Mouse (Mus musculus) MEL (cell line): ENCODE measurements around the gene Cwc25. TPM values are rescaled to one million over a fixed set of nuclear protein-coding genes. Genes with fewer than 3 reads are reported as not detected.

Experiments
- DNase-seq: peaks from one replicate; pipeline ENCODE4 v3.0.0; 2011; ENCODE audit warnings: low read depth, low spot score
- H3K27ac ChIP-seq: 2 replicates; pipeline ENCODE4 v1.5.1; 2012; ENCODE audit warnings: low read depth, mild to moderate bottlenecking, control low read depth, low read length, moderate library complexity; ENCODE audit not compliant: control insufficient read depth
- H3K27me3 ChIP-seq, 2 experiments: fragments of 150-350 bp in 1 of 2; sonication (generic) in 1 of 2; 2 replicates each; pipeline ENCODE4 v1.6.1; 2012; ENCODE audit warnings: low read length in 2 of 2, mild to moderate bottlenecking in 2 of 2, improper control_type of control experiment in 1 of 2, moderate library complexity in 1 of 2; ENCODE audit not compliant: insufficient read depth in 2 of 2, control insufficient read depth in 1 of 2
- H3K36me3 ChIP-seq, 2 experiments: 2 replicates each; pipeline ENCODE4 v1.6.1; 2012 to 2014; ENCODE audit warnings: low read length in 2 of 2, improper control_type of control experiment in 1 of 2, inconsistent platforms in 1 of 2, mild to moderate bottlenecking in 1 of 2; ENCODE audit not compliant: insufficient read depth in 2 of 2, control insufficient read depth in 1 of 2
- H3K4me1 ChIP-seq, 2 experiments: fragments of 150-350 bp in 1 of 2; sonication (generic) in 1 of 2; 2 replicates each; pipeline ENCODE4 v1.6.1; 2012; ENCODE audit warnings: low read length in 2 of 2, improper control_type of control experiment in 1 of 2, mild to moderate bottlenecking in 1 of 2; ENCODE audit not compliant: insufficient read depth in 2 of 2, control insufficient read depth in 1 of 2
- H3K4me3 ChIP-seq, 2 experiments: fragments of 150-350 bp in 1 of 2; sonication (generic) in 1 of 2; 2 replicates each; pipeline ENCODE4 v1.5.1; 2012; ENCODE audit warnings: low read depth in 2 of 2, low read length in 2 of 2, mild to moderate bottlenecking in 2 of 2, moderate library complexity in 2 of 2, control low read depth in 1 of 2, improper control_type of control experiment in 1 of 2; ENCODE audit not compliant: control insufficient read depth in 1 of 2, insufficient read depth in 1 of 2
- H3K79me2 ChIP-seq: 2 replicates; pipeline ENCODE4 v1.6.1; 2012; ENCODE audit warnings: mild to moderate bottlenecking, low read length, moderate library complexity; ENCODE audit not compliant: control insufficient read depth, poor library complexity, insufficient read depth
- H3K9ac ChIP-seq: 2 replicates; pipeline ENCODE4 v1.6.1; 2012; ENCODE audit warnings: low read depth, mild to moderate bottlenecking, control low read depth, low read length, moderate library complexity; ENCODE audit not compliant: control insufficient read depth, poor library complexity, severe bottlenecking
- H3K9me3 ChIP-seq: fragments of 150-350 bp; sonication (generic); replicated peaks from 2 replicates; pipeline ENCODE4 v1.6.1; 2012; ENCODE audit warnings: mild to moderate bottlenecking, low read length, improper control_type of control experiment, moderate library complexity; ENCODE audit not compliant: insufficient read depth
- CHD1 ChIP-seq: IDR thresholded peaks from 2 replicates; pipeline ENCODE4 v1.6.1; 2012; ENCODE audit warnings: low read depth, mild to moderate bottlenecking, inconsistent platforms, low read length, improper control_type of control experiment
- CHD2 ChIP-seq: IDR thresholded peaks from 2 replicates; pipeline ENCODE4 v1.6.1; 2011; ENCODE audit warnings: low read length, improper control_type of control experiment
- CTCF ChIP-seq, 3 experiments: IDR thresholded peaks in 2 of 3; conservative IDR thresholded peaks in 1 of 3; 2 replicates each; pipeline ENCODE4 v1.5.1; 2011 to 2012; ENCODE audit warnings: low read length in 3 of 3, low read depth in 2 of 3, mild to moderate bottlenecking in 2 of 3, improper control_type of control experiment in 1 of 3, inconsistent platforms in 1 of 3, mixed read lengths in 1 of 3, moderate library complexity in 1 of 3; ENCODE audit not compliant: control insufficient read depth in 1 of 3, insufficient read depth in 1 of 3, poor library complexity in 1 of 3, severe bottlenecking in 1 of 3
- ELF1 ChIP-seq: IDR thresholded peaks from 2 replicates; pipeline ENCODE4 v1.6.1; 2014; ENCODE audit warnings: low read depth, mild to moderate bottlenecking, inconsistent platforms, low read length, improper control_type of control experiment, moderate library complexity
- ETS1 ChIP-seq: IDR thresholded peaks from 2 replicates; pipeline ENCODE4 v1.6.1; 2012; ENCODE audit warnings: low read depth, mild to moderate bottlenecking, inconsistent platforms, low read length, improper control_type of control experiment, moderate library complexity
- GABPA ChIP-seq: IDR thresholded peaks from 2 replicates; pipeline ENCODE4 v1.6.1; 2012; ENCODE audit warnings: low read depth, mild to moderate bottlenecking, inconsistent platforms, low read length, improper control_type of control experiment, moderate library complexity
- GATA1 ChIP-seq: IDR thresholded peaks from 2 replicates; pipeline ENCODE4 v1.6.1; 2011; ENCODE audit warnings: low read depth, low read length, improper control_type of control experiment
- HCFC1 ChIP-seq: IDR thresholded peaks from 2 replicates; pipeline ENCODE4 v1.6.1; 2012; ENCODE audit warnings: low read depth, mild to moderate bottlenecking, inconsistent platforms, low read length, improper control_type of control experiment, moderate library complexity
- KAT2A ChIP-seq: conservative IDR thresholded peaks from 2 replicates; pipeline ENCODE4 v1.6.1; 2012; ENCODE audit warnings: low read depth, low read length, improper control_type of control experiment, inconsistent platforms
- MAFK ChIP-seq: IDR thresholded peaks from 2 replicates; pipeline ENCODE4 v1.6.1; 2011; ENCODE audit warnings: low read depth, mild to moderate bottlenecking, low read length, improper control_type of control experiment, borderline replicate concordance
- MAX ChIP-seq: IDR thresholded peaks from 2 replicates; pipeline ENCODE4 v1.6.1; 2011; ENCODE audit warnings: low read length, improper control_type of control experiment
- MAZ ChIP-seq: IDR thresholded peaks from 2 replicates; pipeline ENCODE4 v1.6.1; 2012; ENCODE audit warnings: low read depth, mild to moderate bottlenecking, inconsistent platforms, low read length, improper control_type of control experiment
- MEF2A ChIP-seq: IDR thresholded peaks from 2 replicates; pipeline ENCODE4 v1.6.1; 2014; ENCODE audit warnings: low read depth, mild to moderate bottlenecking, inconsistent platforms, low read length, improper control_type of control experiment; ENCODE audit not compliant: poor library complexity, insufficient replicate concordance, severe bottlenecking; ENCODE audit errors: extremely low read depth
- MYC ChIP-seq: IDR thresholded peaks from 2 replicates; pipeline ENCODE4 v1.6.1; 2011; ENCODE audit warnings: low read depth, mild to moderate bottlenecking, low read length, improper control_type of control experiment, moderate library complexity
- NELFE ChIP-seq: IDR thresholded peaks from 2 replicates; pipeline ENCODE4 v1.6.1; 2011; ENCODE audit warnings: low read depth, low read length, improper control_type of control experiment
- NRF1 ChIP-seq: IDR thresholded peaks from 2 replicates; pipeline ENCODE4 v1.6.1; 2014; ENCODE audit warnings: low read depth, mild to moderate bottlenecking, inconsistent platforms, low read length, improper control_type of control experiment, moderate library complexity; ENCODE audit not compliant: poor library complexity, insufficient read depth, severe bottlenecking
- POLR2A ChIP-seq, 2 experiments: IDR thresholded peaks; 2 replicates each; pipeline ENCODE4 v1.6.1; 2011 to 2012; ENCODE audit warnings: low read length in 2 of 2, mild to moderate bottlenecking in 2 of 2, control low read depth in 1 of 2, improper control_type of control experiment in 1 of 2, low read depth in 1 of 2, moderate library complexity in 1 of 2; ENCODE audit not compliant: control insufficient read depth in 1 of 2, insufficient read depth in 1 of 2, poor library complexity in 1 of 2
- POLR2AphosphoS2 ChIP-seq: IDR thresholded peaks from 2 replicates; pipeline ENCODE4 v1.6.1; 2011; ENCODE audit warnings: low read length, improper control_type of control experiment
- POLR2AphosphoS5 ChIP-seq: IDR thresholded peaks from 2 replicates; pipeline ENCODE4 v1.6.1; 2012; ENCODE audit warnings: low read depth, borderline replicate concordance, mild to moderate bottlenecking, inconsistent platforms, low read length, moderate library complexity, mixed read lengths
- RAD21 ChIP-seq: IDR thresholded peaks from 2 replicates; pipeline ENCODE4 v1.6.1; 2011; ENCODE audit warnings: mild to moderate bottlenecking, low read depth, low read length, improper control_type of control experiment
- RCOR1 ChIP-seq: IDR thresholded peaks from 2 replicates; pipeline ENCODE4 v1.6.1; 2012; ENCODE audit warnings: low read depth, mild to moderate bottlenecking, inconsistent platforms, low read length, improper control_type of control experiment
- SIN3A ChIP-seq: IDR thresholded peaks from 2 replicates; pipeline ENCODE4 v1.6.1; 2012; ENCODE audit warnings: low read length, improper control_type of control experiment, inconsistent platforms
- SMC3 ChIP-seq: IDR thresholded peaks from 2 replicates; pipeline ENCODE4 v1.6.1; 2011; ENCODE audit warnings: low read depth, low read length, improper control_type of control experiment
- TBP ChIP-seq: IDR thresholded peaks from 2 replicates; pipeline ENCODE4 v1.8.0; 2011; ENCODE audit warnings: low read depth, low read length, improper control_type of control experiment
- UBTF ChIP-seq: IDR thresholded peaks from 2 replicates; pipeline ENCODE4 v1.6.1; 2012; ENCODE audit warnings: low read depth, mild to moderate bottlenecking, inconsistent platforms, low read length, improper control_type of control experiment, moderate library complexity, borderline replicate concordance; ENCODE audit not compliant: insufficient read depth
- USF1 ChIP-seq: IDR thresholded peaks from 2 replicates; pipeline ENCODE4 v1.6.1; 2014; ENCODE audit warnings: low read depth, mild to moderate bottlenecking, inconsistent platforms, low read length, improper control_type of control experiment, moderate library complexity
- USF2 ChIP-seq, 2 experiments: IDR thresholded peaks; 2 replicates each; pipeline ENCODE4 v1.6.1; 2011 to 2012; ENCODE audit warnings: improper control_type of control experiment in 2 of 2, low read length in 2 of 2, borderline replicate concordance in 1 of 2, inconsistent platforms in 1 of 2, low read depth in 1 of 2, mild to moderate bottlenecking in 1 of 2; ENCODE audit not compliant: insufficient read depth in 1 of 2
- ZC3H11A ChIP-seq: IDR thresholded peaks from 2 replicates; pipeline ENCODE4 v1.6.1; 2012; ENCODE audit warnings: low read depth, mild to moderate bottlenecking, inconsistent platforms, low read length, improper control_type of control experiment
- ZKSCAN1 ChIP-seq: IDR thresholded peaks from 2 replicates; pipeline ENCODE4 v1.6.1; 2012; ENCODE audit warnings: low read depth, mild to moderate bottlenecking, inconsistent platforms, low read length, improper control_type of control experiment, moderate library complexity
- ZMIZ1 ChIP-seq: IDR thresholded peaks from 2 replicates; pipeline ENCODE4 v1.6.1; 2012; ENCODE audit warnings: low read depth, mild to moderate bottlenecking, inconsistent platforms, low read length, improper control_type of control experiment, moderate library complexity
- ZNF384 ChIP-seq: IDR thresholded peaks from 2 replicates; pipeline ENCODE4 v1.6.1; 2012; ENCODE audit warnings: low read depth, mild to moderate bottlenecking, inconsistent platforms, low read length, improper control_type of control experiment
- polyA plus RNA-seq, 2 experiments: library from polyadenylated mRNA; stranded (reverse) in 1 of 2; unstranded in 1 of 2; fragments of >175 nt in 1 of 2; fragments of >200 nt in 1 of 2; gene quantifications; 2 replicates each; pipeline versions ENCODE4 v1.2.1 to v1.2.4; 2012; ENCODE audit warnings: low replicate concordance in 2 of 2, low read depth in 1 of 2; ENCODE audit not compliant: insufficient read length in 2 of 2, insufficient read depth in 1 of 2, missing spikeins in 1 of 2
- total RNA-seq: library from RNA; depleted of rRNA; stranded (reverse); fragments of 300-350 nt; gene quantifications from 2 replicates; pipeline ENCODE4 v1.2.3, GENCODE M21; 2012

The Cwc25 gene
- total and polyA plus RNA-seq, 3 experiments: 16.7 to 20.8 TPM; not detected in 1

GRCm38 (mm10) chr11:97769704-97770103 lies 3.3 kb upstream of the Cwc25 start:
- H3K27ac ChIP-seq: no peak overlapping the region
- DNase-seq: peak; percentile 70
- no peaks in the 10 kb centered on the region for H3K9me3 ChIP-seq
- H3K27me3 ChIP-seq: no peaks in the 10 kb centered on the region
- H3K79me2 ChIP-seq: peaks cover 15% of the 10 kb centered on the region
- H3K36me3 ChIP-seq: peaks cover 0 to 7% of the 10 kb centered on the region in 2 experiments; a peak in 2 of 4 replicates
- H3K4me3 ChIP-seq: no peak overlapping the region
- no peak overlapping the region for H3K9ac ChIP-seq
- TF ChIP-seq MAFK: peak; percentile 81
- no peak for TF ChIP-seq GABPA
- TF ChIP-seq TBP: peak; percentile 99
- TF ChIP-seq NELFE: no peak
- no peak for TF ChIP-seq ZNF384
- TF ChIP-seq MAX: no peak
- no peak for TF ChIP-seq KAT2A
- TF ChIP-seq ZC3H11A: no peak
- H3K4me1 ChIP-seq: peaks cover 3 to 6% of the 10 kb centered on the region in 2 experiments; a peak in 2 of 4 replicates

GRCm38 (mm10) chr11:97761638-97762037 lies 4.7 kb downstream of the Cwc25 start:
- no peak overlapping the region for H3K27ac ChIP-seq
- DNase-seq: peak; percentile 61
- peaks cover 4 to 7% of the 10 kb centered on the region in 2 experiments for H3K36me3 ChIP-seq
- peaks cover 19% of the 10 kb centered on the region for H3K79me2 ChIP-seq
- no peak overlapping the region for H3K4me3 ChIP-seq
- no peaks in the 10 kb centered on the region for H3K27me3 ChIP-seq
- peaks cover 3 to 6% of the 10 kb centered on the region in 2 experiments; a peak in 2 of 4 replicates for H3K4me1 ChIP-seq
- no peak overlapping the region for H3K9ac ChIP-seq
- no peaks in the 10 kb centered on the region for H3K9me3 ChIP-seq
- TF ChIP-seq ETS1 (no peak), TBP (no peak), CHD2 (no peak), KAT2A (no peak), UBTF (no peak), ZMIZ1 (no peak), SMC3 (peak; percentile 42), GATA1 (no peak), ZC3H11A (peak; percentile 22; the same call in 1 of the 2 replicates), HCFC1 (no peak), USF1 (no peak), RAD21 (peak; percentile 47), NELFE (no peak), USF2 (IDR thresholded peaks at IDR 0.05; ENCODE audit: borderline replicate concordance in 1 of 2, insufficient read depth in 1 of 2, low read depth in 1 of 2, low read length in 2 of 2) (no peak), ELF1 (no peak), CTCF (IDR thresholded peaks at IDR 0.05 in 2 of 3, conservative IDR thresholded peaks at IDR 0.05 in 1 of 3; ENCODE audit: control insufficient read depth in 1 of 3, insufficient read depth in 1 of 3, low read depth in 2 of 3, low read length in 3 of 3, poor library complexity in 1 of 3, severe bottlenecking in 1 of 3) (peak in 2 of 3 experiments; percentile 48 to 60; a peak in 4 of 6 replicates), MAFK (no peak), RCOR1 (no peak), CHD1 (no peak), MEF2A (no peak), ZKSCAN1 (no peak), MAZ (no peak), POLR2AphosphoS2 (no peak), GABPA (no peak), MYC (no peak), SIN3A (no peak), POLR2A (IDR thresholded peaks at IDR 0.05; ENCODE audit: control insufficient read depth in 1 of 2, insufficient read depth in 1 of 2, low read depth in 1 of 2, low read length in 2 of 2, poor library complexity in 1 of 2) (no peak), NRF1 (no peak), POLR2AphosphoS5 (no peak)
